Mouse (Mus musculus) limb, embryonic 14.5 days (tissue): ENCODE data around the gene Pold3. TPM values are rescaled to one million over a fixed set of nuclear protein-coding genes. Genes with fewer than 3 reads are reported as not detected.

Experiments used
- ATAC-seq: fragments of 200-750 bp; cut with Nextera tagmentation; 2 replicates; pipeline ENCODE4 v1.8.0; 2017; ENCODE audit warnings: low read depth, moderate number of reproducible peaks, moderate TSS enrichment; ENCODE audit not compliant: low FRiP score
- DNase-seq: peaks from one replicate; pipeline ENCODE4 v3.0.0-alpha.2; 2015; ENCODE audit warnings: low spot score
- H3K27ac ChIP-seq: fragments of 300-500 bp; sonication (generic); replicated peaks from 2 replicates; pipeline ENCODE4 v1.5.1; 2014; ENCODE audit warnings: low read depth, mild to moderate bottlenecking, low read length, moderate library complexity, mixed read lengths
- H3K27me3 ChIP-seq: fragments of 300-500 bp; sonication (generic); 2 replicates; pipeline ENCODE4 v1.6.1; 2014; ENCODE audit warnings: low read length, mixed read lengths; ENCODE audit not compliant: control insufficient read depth, insufficient read depth
- H3K36me3 ChIP-seq: fragments of 300-500 bp; sonication (generic); 2 replicates; pipeline ENCODE4 v1.6.1; 2014; ENCODE audit warnings: mild to moderate bottlenecking, low read length, moderate library complexity, mixed read lengths; ENCODE audit not compliant: control insufficient read depth, insufficient read depth
- H3K4me1 ChIP-seq: fragments of 300-500 bp; sonication (generic); 2 replicates; pipeline ENCODE4 v1.6.1; 2014; ENCODE audit warnings: antibody characterized with exemption, low read length, mixed read lengths; ENCODE audit not compliant: control insufficient read depth, insufficient read depth
- H3K4me2 ChIP-seq: fragments of 300-500 bp; sonication (generic); replicated peaks from 2 replicates; pipeline ENCODE4 v1.6.1; 2014; ENCODE audit warnings: low read depth, mild to moderate bottlenecking, low read length, moderate library complexity; ENCODE audit not compliant: severe bottlenecking
- H3K4me3 ChIP-seq: fragments of 300-500 bp; sonication (generic); replicated peaks from 2 replicates; pipeline ENCODE4 v1.5.1; 2014; ENCODE audit warnings: low read length
- H3K9ac ChIP-seq: fragments of 300-500 bp; sonication (generic); 2 replicates; pipeline ENCODE4 v1.6.1; 2014; ENCODE audit warnings: mild to moderate bottlenecking, low read depth, low read length, moderate library complexity; ENCODE audit not compliant: severe bottlenecking
- H3K9me3 ChIP-seq: fragments of 300-500 bp; sonication (generic); 2 replicates; pipeline ENCODE4 v1.6.1; 2016; ENCODE audit warnings: low read length; ENCODE audit not compliant: control insufficient read depth
- POLR2A ChIP-seq: fragments of 200-500 bp; IDR thresholded peaks from 2 replicates; pipeline ENCODE4 v1.8.0; 2012; ENCODE audit warnings: inconsistent platforms, mild to moderate bottlenecking, moderate library complexity, borderline replicate concordance; ENCODE audit not compliant: insufficient read depth, insufficient read length; ENCODE audit errors: extremely low read depth
- WGBS: fragments of 180-500 bp; shearing (Covaris S2); extraction: QIAGEN DNeasy Blood & Tissue Kit; methylation state at CpG from one replicate; pipeline ENCODE4 v1.1.7; 2014; 5-methylcytosine and 5-hydroxymethylcytosine counted together
- polyA plus RNA-seq, 2 experiments: library from polyadenylated mRNA; depleted of rRNA in 1 of 2; stranded (reverse) in 1 of 2; unstranded in 1 of 2; fragments of >200 nt; fragmentation: Nextera tagmentation in 1 of 2; extraction: Ambion mirVana in 1 of 2; gene quantifications; 2 replicates each; pipeline versions ENCODE4 v1.2.1 to v1.2.3; 2012 to 2014

Pold3 gene
- polyA plus RNA-seq, 2 experiments, result 51.0 to 53.5 TPM

- H3K27ac ChIP-seq, result 0 out of 2 replicates have a peak overlapping the region, but pooled peaks have one; percentile 20
- no peaks in the 10 kb centered on the region for H3K27me3 ChIP-seq
- no peak for TF ChIP-seq POLR2A
- ATAC-seq (no peak), DNase-seq (peak; percentile 16)
- no peak overlapping the region for H3K4me3 ChIP-seq
- no peak overlapping the region for H3K9ac ChIP-seq
- H3K4me1 ChIP-seq, result peaks cover 2% of the 10 kb centered on the region; the same call in 1 of the 2 replicates
- no peaks in the 10 kb centered on the region for H3K36me3 ChIP-seq
- H3K9me3 ChIP-seq, result no peaks in the 10 kb centered on the region
- 70% methylated on average over 11 of the region's 11 CpGs for WGBS
- H3K4me2 ChIP-seq, result no peak overlapping the region
These were observed 86.4 kb downstream of the Pold3 start for GRCm38 (mm10) chr7:100034815-100035463.

- no peak for TF ChIP-seq POLR2A
- DNase-seq (no peak), ATAC-seq (no peak)
- 54% methylated on average over 5 of the region's 5 CpGs for whole genome bisulfite sequencing
- Histone ChIP-seq H3K36me3 (no peaks in the 10 kb centered on the region), H3K27ac (no peak overlapping the region), H3K9ac (no peak overlapping the region), H3K4me3 (no peak overlapping the region), H3K27me3 (no peaks in the 10 kb centered on the region), H3K9me3 (no peaks in the 10 kb centered on the region), H3K4me2 (no peak overlapping the region), H3K4me1 (peaks cover 2% of the 10 kb centered on the region; the same call in 1 of the 2 replicates)
These were observed 87.7 kb downstream of the Pold3 start for GRCm38 (mm10) chr7:100033672-100034071.

Other genes with a start within 250 kb of the Pold3 start
- gene Rnf169, start 141.1 kb downstream of the Pold3 start, polyA plus RNA-seq (2012; rRNA removed), result 9.7 and 10.5 TPM in 2 replicates
- gene Rnf169, start 141.1 kb downstream of the Pold3 start, polyA plus RNA-seq (2014; fragmentation: Nextera tagmentation; extraction: Ambion mirVana), result 7.3 and 9.6 TPM in 2 replicates
- gene Chrdl2, start 115.4 kb downstream of the Pold3 start, polyA plus RNA-seq (2012; rRNA removed), result 4.0 and 4.6 TPM in 2 replicates
- gene Chrdl2, start 115.4 kb downstream of the Pold3 start, polyA plus RNA-seq (2014; fragmentation: Nextera tagmentation; extraction: Ambion mirVana), result 2.1 and 2.6 TPM in 2 replicates
- 16.3 and 18.3 TPM in 2 replicates for gene Lipt2, start 37.7 kb upstream of the Pold3 start, polyA plus RNA-seq (2012; rRNA removed)
- gene Lipt2, start 37.7 kb upstream of the Pold3 start, polyA plus RNA-seq (2014; fragmentation: Nextera tagmentation; extraction: Ambion mirVana), result 23.6 and 25.5 TPM in 2 replicates
- gene Kcne3, start 54.9 kb upstream of the Pold3 start, polyA plus RNA-seq (2012; rRNA removed), result 17.3 and 21.8 TPM in 2 replicates
- gene Kcne3, start 54.9 kb upstream of the Pold3 start, polyA plus RNA-seq (2014; fragmentation: Nextera tagmentation; extraction: Ambion mirVana), result 8.7 and 10.7 TPM in 2 replicates
- 4.9 and 5.1 TPM in 2 replicates for gene Pgm2l1, start 105.8 kb upstream of the Pold3 start, polyA plus RNA-seq (2012; rRNA removed)
- gene Pgm2l1, start 105.8 kb upstream of the Pold3 start, polyA plus RNA-seq (2014; fragmentation: Nextera tagmentation; extraction: Ambion mirVana), result 3.2 and 4.1 TPM in 2 replicates
- 48.7 and 66.0 TPM in 2 replicates for gene P4ha3, start 164.0 kb upstream of the Pold3 start, polyA plus RNA-seq (2012; rRNA removed)
- gene P4ha3, start 164.0 kb upstream of the Pold3 start, polyA plus RNA-seq (2014; fragmentation: Nextera tagmentation; extraction: Ambion mirVana), result 28.1 and 30.7 TPM in 2 replicates